Mouse (Mus musculus): Measurements from ENCODE around the gene Pld5. TPM values are rescaled to one million over a fixed set of nuclear protein-coding genes. Genes with fewer than 3 reads are reported as not detected.

Pld5 gene
- polyA plus RNA-seq, 1 experiment from 2014 or later, result 1.1 TPM

DNA sequence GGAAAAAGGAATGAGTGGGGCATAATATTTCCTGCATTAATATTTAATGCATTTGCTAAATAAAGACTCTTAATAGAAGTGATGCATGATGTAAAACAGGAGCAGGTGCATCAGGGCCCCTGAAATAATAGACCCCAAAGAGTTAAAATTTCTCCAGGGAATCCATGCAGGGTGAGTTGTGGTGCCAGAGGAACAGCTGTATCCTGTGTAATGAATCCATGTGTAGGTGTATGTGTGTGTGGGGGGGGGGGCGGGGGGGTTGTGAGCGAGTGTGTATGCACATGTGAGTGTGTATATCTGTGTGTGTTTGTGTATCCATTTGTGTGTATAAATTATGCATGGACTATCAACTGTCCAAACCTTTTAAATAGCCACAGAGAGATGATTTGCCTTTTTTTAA is 194.1 kb downstream of the Pld5 start:
- H3K9me3 ChIP-seq (ENCODE audit: control insufficient read depth, low read length), result no peaks in the 10 kb centered on the region
- no peaks in the 10 kb centered on the region for H3K36me3 ChIP-seq (ENCODE audit: control insufficient read depth, insufficient read depth, low read length)
- no peak for ATAC-seq (ENCODE audit: insufficient read depth, low FRiP score, low TSS enrichment)
- no peak overlapping the region for H3K9ac ChIP-seq (ENCODE audit: low read length)
- no peak overlapping the region for H3K4me3 ChIP-seq (ENCODE audit: low read depth, low read length)
- no peaks in the 10 kb centered on the region for H3K27me3 ChIP-seq (ENCODE audit: control insufficient read depth, insufficient read depth, low read length)
- DNase-seq (ENCODE audit: low spot score), result no peak
- H3K4me2 ChIP-seq (ENCODE audit: low read depth), result no peak overlapping the region
- no peaks in the 10 kb centered on the region for H3K4me1 ChIP-seq (ENCODE audit: control insufficient read depth, insufficient read depth, low read length)
- H3K27ac ChIP-seq (ENCODE audit: low read depth, low read length), result no peak overlapping the region
- 63% methylated on average over 2 of the region's 2 CpGs for WGBS

GRCm38 (mm10) chr1:176078410-176078809 is 196.7 kb downstream of the Pld5 start:
- H3K27me3 ChIP-seq (ENCODE audit: control insufficient read depth, insufficient read depth, low read length), result no peaks in the 10 kb centered on the region
- H3K4me1 ChIP-seq (ENCODE audit: control insufficient read depth, insufficient read depth, low read length), result no peaks in the 10 kb centered on the region
- no peak overlapping the region for H3K4me2 ChIP-seq (ENCODE audit: low read depth)
- ATAC-seq (ENCODE audit: insufficient read depth, low FRiP score, low TSS enrichment), result no peak
- no peaks in the 10 kb centered on the region for H3K36me3 ChIP-seq (ENCODE audit: control insufficient read depth, insufficient read depth, low read length)
- 88% methylated on average over 7 of the region's 7 CpGs for WGBS
- H3K9me3 ChIP-seq (ENCODE audit: control insufficient read depth, low read length), result no peaks in the 10 kb centered on the region
- DNase-seq (ENCODE audit: low spot score), result no peak
- no peak overlapping the region for H3K4me3 ChIP-seq (ENCODE audit: low read depth, low read length)
- no peak overlapping the region for H3K9ac ChIP-seq (ENCODE audit: low read length)
- no peak overlapping the region for H3K27ac ChIP-seq (ENCODE audit: low read depth, low read length)

DNA sequence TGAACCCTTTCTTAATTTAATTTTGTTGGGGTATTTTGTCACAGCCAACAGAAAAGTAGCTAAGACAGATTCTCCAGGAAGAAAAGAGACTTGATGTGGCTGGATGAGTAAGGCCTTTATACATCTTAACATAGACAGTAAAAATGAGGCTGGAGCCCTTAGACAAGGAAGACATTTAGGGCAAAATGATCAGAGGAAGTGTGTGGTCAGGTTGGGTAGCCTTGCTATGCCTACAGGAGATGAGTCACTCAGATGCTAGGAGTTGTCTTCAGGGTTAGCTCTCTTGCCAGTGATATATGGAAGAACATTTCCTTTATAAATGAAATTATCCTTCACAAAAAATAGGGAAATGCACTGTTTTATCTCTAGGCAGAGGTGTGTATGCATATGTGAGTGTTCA is 198.3 kb downstream of the Pld5 start:
- H3K4me2 ChIP-seq (ENCODE audit: low read depth), result no peak overlapping the region
- no peaks in the 10 kb centered on the region for H3K27me3 ChIP-seq (ENCODE audit: control insufficient read depth, insufficient read depth, low read length)
- H3K4me3 ChIP-seq (ENCODE audit: low read depth, low read length), result no peak overlapping the region
- no peaks in the 10 kb centered on the region for H3K9me3 ChIP-seq (ENCODE audit: control insufficient read depth, low read length)
- H3K4me1 ChIP-seq (ENCODE audit: control insufficient read depth, insufficient read depth, low read length), result no peaks in the 10 kb centered on the region
- DNase-seq (ENCODE audit: low spot score), result no peak
- no peak overlapping the region for H3K9ac ChIP-seq (ENCODE audit: low read length)
- no peak for ATAC-seq (ENCODE audit: insufficient read depth, low FRiP score, low TSS enrichment)
- no peak overlapping the region for H3K27ac ChIP-seq (ENCODE audit: low read depth, low read length)
- no peaks in the 10 kb centered on the region for H3K36me3 ChIP-seq (ENCODE audit: control insufficient read depth, insufficient read depth, low read length)

- no peak overlapping the region for H3K27ac ChIP-seq (ENCODE audit: low read depth, low read length)
- no peaks in the 10 kb centered on the region for H3K4me1 ChIP-seq (ENCODE audit: control insufficient read depth, insufficient read depth, low read length)
- no peak overlapping the region for H3K9ac ChIP-seq (ENCODE audit: low read length)
- ATAC-seq (ENCODE audit: insufficient read depth, low FRiP score, low TSS enrichment) (no peak), DNase-seq (ENCODE audit: low spot score) (no peak)
- H3K4me2 ChIP-seq (ENCODE audit: low read depth), result no peak overlapping the region
- H3K27me3 ChIP-seq (ENCODE audit: control insufficient read depth, insufficient read depth, low read length), result no peaks in the 10 kb centered on the region
- no peak overlapping the region for H3K4me3 ChIP-seq (ENCODE audit: low read depth, low read length)
- H3K9me3 ChIP-seq (ENCODE audit: control insufficient read depth, low read length), result no peaks in the 10 kb centered on the region
- H3K36me3 ChIP-seq (ENCODE audit: control insufficient read depth, insufficient read depth, low read length), result no peaks in the 10 kb centered on the region
Measured at GRCm38 (mm10) chr1:176075810-176076209, 199.3 kb downstream of the Pld5 start.

GRCm38 (mm10) chr1:176075409-176075808 is 199.7 kb downstream of the Pld5 start:
- DNase-seq (ENCODE audit: low spot score), result no peak
- no peak overlapping the region for H3K9ac ChIP-seq (ENCODE audit: low read length)
- ATAC-seq (ENCODE audit: insufficient read depth, low FRiP score, low TSS enrichment), result no peak
- H3K27me3 ChIP-seq (ENCODE audit: control insufficient read depth, insufficient read depth, low read length), result no peaks in the 10 kb centered on the region
- no peaks in the 10 kb centered on the region for H3K4me1 ChIP-seq (ENCODE audit: control insufficient read depth, insufficient read depth, low read length)
- H3K4me3 ChIP-seq (ENCODE audit: low read depth, low read length), result no peak overlapping the region
- 68% methylated on average over 1 of the region's 1 CpGs for WGBS
- H3K27ac ChIP-seq (ENCODE audit: low read depth, low read length), result no peak overlapping the region
- no peaks in the 10 kb centered on the region for H3K9me3 ChIP-seq (ENCODE audit: control insufficient read depth, low read length)
- H3K4me2 ChIP-seq (ENCODE audit: low read depth), result no peak overlapping the region
- H3K36me3 ChIP-seq (ENCODE audit: control insufficient read depth, insufficient read depth, low read length), result no peaks in the 10 kb centered on the region

DNA sequence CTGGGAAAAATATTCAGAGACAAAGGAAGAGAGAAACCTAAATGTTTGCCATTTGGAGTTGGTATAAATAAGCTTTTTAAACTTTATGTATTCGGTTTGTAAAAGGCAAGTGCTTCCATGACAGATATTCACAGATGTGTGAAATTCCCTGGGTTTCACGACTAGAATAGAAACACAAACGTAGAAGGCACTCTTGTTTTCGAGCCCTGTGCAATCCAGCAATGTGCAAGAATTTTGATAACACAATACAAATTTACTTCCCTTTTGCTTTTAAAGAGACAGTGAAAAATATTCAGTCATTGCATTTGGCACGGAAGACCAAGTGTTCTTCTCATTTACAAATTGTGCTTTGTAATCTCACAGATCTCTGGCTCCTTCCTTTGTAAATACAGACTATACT is 200.6 kb downstream of the Pld5 start:
- Histone ChIP-seq H3K27me3 (ENCODE audit: control insufficient read depth, insufficient read depth, low read length) (no peaks in the 10 kb centered on the region), H3K4me3 (ENCODE audit: low read depth, low read length) (no peak overlapping the region), H3K4me2 (ENCODE audit: low read depth) (no peak overlapping the region), H3K27ac (ENCODE audit: low read depth, low read length) (no peak overlapping the region), H3K9me3 (ENCODE audit: control insufficient read depth, low read length) (no peaks in the 10 kb centered on the region), H3K4me1 (ENCODE audit: control insufficient read depth, insufficient read depth, low read length) (no peaks in the 10 kb centered on the region), H3K9ac (ENCODE audit: low read length) (no peak overlapping the region), H3K36me3 (ENCODE audit: control insufficient read depth, insufficient read depth, low read length) (no peaks in the 10 kb centered on the region)
- no peak for ATAC-seq (ENCODE audit: insufficient read depth, low FRiP score, low TSS enrichment)
- 79% methylated on average over 5 of the region's 5 CpGs for WGBS
- no peak for DNase-seq (ENCODE audit: low spot score)

- Histone ChIP-seq H3K4me2 (ENCODE audit: low read depth) (no peak overlapping the region), H3K4me1 (ENCODE audit: control insufficient read depth, insufficient read depth, low read length) (no peaks in the 10 kb centered on the region), H3K27me3 (ENCODE audit: control insufficient read depth, insufficient read depth, low read length) (no peaks in the 10 kb centered on the region), H3K36me3 (ENCODE audit: control insufficient read depth, insufficient read depth, low read length) (no peaks in the 10 kb centered on the region), H3K4me3 (ENCODE audit: low read depth, low read length) (no peak overlapping the region), H3K27ac (ENCODE audit: low read depth, low read length) (no peak overlapping the region), H3K9ac (ENCODE audit: low read length) (no peak overlapping the region), H3K9me3 (ENCODE audit: control insufficient read depth, low read length) (no peaks in the 10 kb centered on the region)
- ATAC-seq (ENCODE audit: insufficient read depth, low FRiP score, low TSS enrichment) (no peak), DNase-seq (ENCODE audit: low spot score) (no peak)
Measured at GRCm38 (mm10) chr1:176065281-176065680, 209.8 kb downstream of the Pld5 start.

DNA sequence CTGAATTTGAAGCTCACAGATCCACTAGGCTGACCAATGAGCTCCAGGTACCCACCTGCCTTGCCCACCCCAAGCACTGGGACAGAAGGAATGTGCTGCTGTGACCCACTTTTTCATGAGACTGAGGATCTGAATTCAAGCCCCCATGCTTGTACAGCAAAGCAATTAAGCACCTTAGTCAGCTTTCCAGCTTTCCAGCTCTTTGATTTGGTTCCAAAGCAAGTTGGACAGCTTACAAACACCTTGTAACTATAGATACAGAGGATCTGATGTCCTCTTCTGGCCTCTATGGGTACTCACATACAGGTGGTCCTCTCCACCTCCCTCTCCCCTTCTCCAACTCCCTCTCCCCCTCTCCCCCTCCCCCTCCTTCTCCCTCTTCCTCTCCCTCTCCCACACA is 210.6 kb downstream of the Pld5 start:
- H3K4me1 ChIP-seq (ENCODE audit: control insufficient read depth, insufficient read depth, low read length), result no peaks in the 10 kb centered on the region
- no peaks in the 10 kb centered on the region for H3K9me3 ChIP-seq (ENCODE audit: control insufficient read depth, low read length)
- no peak for DNase-seq (ENCODE audit: low spot score)
- H3K9ac ChIP-seq (ENCODE audit: low read length), result no peak overlapping the region
- ATAC-seq (ENCODE audit: insufficient read depth, low FRiP score, low TSS enrichment), result no peak
- H3K27me3 ChIP-seq (ENCODE audit: control insufficient read depth, insufficient read depth, low read length), result no peaks in the 10 kb centered on the region
- no peak overlapping the region for H3K4me3 ChIP-seq (ENCODE audit: low read depth, low read length)
- no peak overlapping the region for H3K27ac ChIP-seq (ENCODE audit: low read depth, low read length)
- H3K4me2 ChIP-seq (ENCODE audit: low read depth), result no peak overlapping the region
- no peaks in the 10 kb centered on the region for H3K36me3 ChIP-seq (ENCODE audit: control insufficient read depth, insufficient read depth, low read length)

- H3K27ac ChIP-seq (ENCODE audit: low read depth, low read length), result no peak overlapping the region
- WGBS, result 73% methylated on average over 1 of the region's 1 CpGs
- no peak overlapping the region for H3K4me2 ChIP-seq (ENCODE audit: low read depth)
- H3K36me3 ChIP-seq (ENCODE audit: control insufficient read depth, insufficient read depth, low read length), result no peaks in the 10 kb centered on the region
- H3K9ac ChIP-seq (ENCODE audit: low read length), result no peak overlapping the region
- DNase-seq (ENCODE audit: low spot score) (no peak), ATAC-seq (ENCODE audit: insufficient read depth, low FRiP score, low TSS enrichment) (no peak)
- H3K4me3 ChIP-seq (ENCODE audit: low read depth, low read length), result no peak overlapping the region
- no peaks in the 10 kb centered on the region for H3K27me3 ChIP-seq (ENCODE audit: control insufficient read depth, insufficient read depth, low read length)
- H3K9me3 ChIP-seq (ENCODE audit: control insufficient read depth, low read length), result no peaks in the 10 kb centered on the region
- H3K4me1 ChIP-seq (ENCODE audit: control insufficient read depth, insufficient read depth, low read length), result no peaks in the 10 kb centered on the region
Measured at GRCm38 (mm10) chr1:176053653-176054052, 221.5 kb downstream of the Pld5 start.

All from neural tube, embryonic 11.5 days (tissue).